Mouse (Mus musculus): ENCODE measurements around the gene Tpcn2. TPM values are rescaled to one million over a fixed set of nuclear protein-coding genes. Genes with fewer than 3 reads are reported as not detected.

Gene Tpcn2
- polyA plus RNA-seq, 1 experiment from 2014 or later = 3.8 TPM

DNA sequence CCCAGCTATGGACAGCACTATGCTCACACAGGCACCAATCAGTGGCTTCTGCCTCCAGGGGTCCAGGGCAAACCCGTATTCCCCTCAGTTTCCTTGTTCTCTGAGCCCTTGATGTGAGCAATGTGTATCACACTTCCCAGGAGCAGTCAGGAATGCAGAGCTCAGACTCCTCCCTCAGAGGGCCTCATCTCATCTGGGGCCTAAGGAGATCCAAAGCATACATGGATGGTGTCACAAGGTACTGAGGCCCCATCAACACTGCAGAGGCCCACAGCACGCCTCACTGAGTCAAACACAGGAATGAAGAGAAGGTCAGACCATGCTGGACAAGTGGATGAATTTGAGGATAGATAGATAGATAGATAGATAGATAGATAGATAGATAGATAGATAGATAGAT, 8.9 kb upstream of the Tpcn2 start:
- Histone ChIP-seq H3K9ac (no peak overlapping the region), H3K9me3 (replicated peaks) (no peaks in the 10 kb centered on the region), H3K27me3 (no peaks in the 10 kb centered on the region), H3K27ac (no peak overlapping the region), H3K4me1 (no peaks in the 10 kb centered on the region), H3K4me2 (no peak overlapping the region), H3K36me3 (ENCODE audit: poor library complexity, severe bottlenecking) (no peaks in the 10 kb centered on the region), H3K4me3 (no peak overlapping the region)
- no peak for ATAC-seq
- WGBS = 66% methylated on average over 2 of the region's 2 CpGs

- no peak for ATAC-seq
Observed at GRCm38 (mm10) chr7:145291847-145292246, 8.0 kb upstream of the Tpcn2 start.

DNA sequence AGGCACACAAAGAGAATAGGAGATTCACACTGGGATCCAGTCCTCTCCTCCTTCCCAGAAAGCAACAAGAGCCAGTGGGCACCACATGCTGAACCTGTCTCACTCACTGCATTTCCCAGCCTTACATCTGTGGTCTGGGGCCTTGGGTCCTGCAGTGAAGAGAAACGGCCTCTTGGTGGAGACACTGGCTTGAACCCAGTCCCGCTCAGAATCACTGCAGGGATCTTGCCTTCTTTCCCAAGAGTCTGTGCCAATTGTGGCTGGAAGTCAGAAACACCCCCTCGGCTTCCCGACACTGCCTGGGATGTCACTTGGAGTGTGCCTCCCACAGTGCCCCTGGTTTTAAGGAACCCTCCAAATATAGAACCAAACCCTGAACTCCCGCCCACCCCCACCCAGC, 5.5 kb upstream of the Tpcn2 start:
- no peaks in the 10 kb centered on the region for H3K36me3 ChIP-seq (ENCODE audit: poor library complexity, severe bottlenecking)
- no peaks in the 10 kb centered on the region for H3K4me1 ChIP-seq
- no peak for ATAC-seq
- 21% methylated on average over 5 of the region's 5 CpGs for WGBS
- no peaks in the 10 kb centered on the region for H3K27me3 ChIP-seq
- H3K27ac ChIP-seq = no peak overlapping the region
- no peak overlapping the region for H3K4me2 ChIP-seq
- H3K4me3 ChIP-seq = no peak overlapping the region
- H3K9ac ChIP-seq = no peak overlapping the region
- H3K9me3 ChIP-seq (replicated peaks) = no peaks in the 10 kb centered on the region

More at GRCm38 (mm10) chr7:145291847-145292246, 8.0 kb upstream of the Tpcn2 start:
- H3K9me3 ChIP-seq (replicated peaks) = no peaks in the 10 kb centered on the region
- no peaks in the 10 kb centered on the region for H3K36me3 ChIP-seq (ENCODE audit: poor library complexity, severe bottlenecking)
- no peak overlapping the region for H3K9ac ChIP-seq
- H3K27me3 ChIP-seq = no peaks in the 10 kb centered on the region
- H3K27ac ChIP-seq = no peak overlapping the region
- WGBS = 83% methylated on average over 2 of the region's 2 CpGs
- H3K4me1 ChIP-seq = no peaks in the 10 kb centered on the region
- no peak overlapping the region for H3K4me3 ChIP-seq
- no peak overlapping the region for H3K4me2 ChIP-seq

DNA sequence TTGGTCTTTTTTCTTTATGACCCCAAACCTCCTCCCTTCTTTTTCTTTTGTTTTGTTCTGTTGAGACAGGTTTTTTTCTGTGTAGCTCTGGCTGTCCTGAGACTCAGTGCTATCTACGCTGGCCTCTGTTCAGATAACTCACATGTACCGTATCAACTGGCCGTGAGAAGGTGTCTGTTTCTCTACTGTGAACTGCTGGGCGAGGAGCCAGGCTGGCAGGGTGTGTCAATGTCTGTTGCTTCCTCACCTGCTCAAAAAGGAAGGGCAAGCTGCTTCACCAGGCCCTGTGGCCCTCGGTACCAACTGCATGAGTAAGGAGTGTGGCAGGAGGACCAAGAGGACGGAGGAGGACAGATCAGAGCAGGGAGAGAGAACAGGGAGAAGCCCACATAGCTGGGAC, 3.6 kb upstream of the Tpcn2 start:
- peaks cover 10% of the 10 kb centered on the region for H3K4me1 ChIP-seq
- no peak overlapping the region for H3K4me3 ChIP-seq
- WGBS = 80% methylated on average over 6 of the region's 6 CpGs

DNA sequence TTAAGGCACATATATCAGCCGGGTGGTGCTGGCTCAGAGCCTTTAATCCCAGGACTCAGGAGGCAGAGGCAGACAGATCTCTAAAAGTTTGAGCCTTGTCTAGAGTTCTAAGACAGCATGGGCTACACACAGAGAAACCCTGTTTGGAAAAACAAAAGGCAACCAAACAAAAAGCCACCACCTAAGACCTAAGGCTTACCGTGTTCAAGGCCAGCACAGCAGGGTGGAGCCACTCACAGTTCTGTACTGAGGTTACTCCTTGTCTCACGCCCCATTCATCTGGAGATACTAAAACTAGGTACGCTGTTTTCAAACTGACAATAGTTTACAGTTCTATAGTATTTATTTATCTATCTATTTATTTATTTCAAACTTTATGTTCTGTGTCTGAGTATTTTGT, 1.7 kb upstream of the Tpcn2 start:
- H3K27ac ChIP-seq = no peak overlapping the region
- no peak overlapping the region for H3K9ac ChIP-seq
- no peak overlapping the region for H3K4me2 ChIP-seq
- H3K4me3 ChIP-seq = no peak overlapping the region
- H3K9me3 ChIP-seq (replicated peaks) = no peaks in the 10 kb centered on the region
- H3K36me3 ChIP-seq (ENCODE audit: poor library complexity, severe bottlenecking) = no peaks in the 10 kb centered on the region
- ATAC-seq = no peak
- H3K4me1 ChIP-seq = peaks cover 10% of the 10 kb centered on the region
- 81% methylated on average over 4 of the region's 4 CpGs for WGBS
- H3K27me3 ChIP-seq = no peaks in the 10 kb centered on the region

More for the DNA sequence above, 3.6 kb upstream of the Tpcn2 start:
- Histone ChIP-seq H3K4me2 (no peak overlapping the region), H3K27ac (no peak overlapping the region), H3K9me3 (replicated peaks) (no peaks in the 10 kb centered on the region), H3K27me3 (no peaks in the 10 kb centered on the region), H3K36me3 (ENCODE audit: poor library complexity, severe bottlenecking) (no peaks in the 10 kb centered on the region), H3K9ac (no peak overlapping the region)
- no peak for ATAC-seq

GRCm38 (mm10) chr7:145284293-145284692, 482 bp upstream of the Tpcn2 start:
- Histone ChIP-seq H3K36me3 (ENCODE audit: poor library complexity, severe bottlenecking) (peaks cover 8% of the 10 kb centered on the region), H3K4me1 (peaks cover 10% of the 10 kb centered on the region), H3K9ac (no peak overlapping the region), H3K4me2 (peak overlapping the region; percentile 67), H3K27ac (no peak overlapping the region), H3K9me3 (replicated peaks) (no peaks in the 10 kb centered on the region), H3K27me3 (no peaks in the 10 kb centered on the region), H3K4me3 (0 out of 2 replicates have a peak overlapping the region, but pooled peaks have one; percentile 46)
- ATAC-seq = no peak
- 66% methylated on average over 3 of the region's 3 CpGs for WGBS

DNA sequence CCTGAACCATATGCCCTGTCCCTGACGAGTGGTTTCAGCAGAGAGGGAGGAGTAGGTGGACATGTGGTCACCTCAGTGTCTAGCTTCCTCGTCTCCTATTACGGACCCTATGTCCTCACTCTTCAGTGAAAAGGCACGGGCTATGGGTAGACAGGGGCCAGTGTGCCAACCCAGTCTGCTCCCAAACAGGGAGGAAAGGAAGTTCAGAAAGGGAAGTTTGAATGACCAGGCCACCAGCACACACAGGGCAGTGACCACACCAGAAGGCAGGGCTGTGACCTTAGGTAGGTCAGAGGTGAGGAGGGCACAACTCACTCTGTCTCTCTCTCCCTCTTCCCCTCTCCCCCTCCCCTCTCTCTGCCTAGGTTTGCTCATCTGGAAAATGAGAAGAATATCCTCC, 770 bp downstream of the Tpcn2 start:
- peak overlapping the region; percentile 46 for H3K4me3 ChIP-seq
- H3K4me1 ChIP-seq = peaks cover 10% of the 10 kb centered on the region
- peak overlapping the region; percentile 62 for H3K9ac ChIP-seq
- H3K27me3 ChIP-seq = no peaks in the 10 kb centered on the region
- H3K4me2 ChIP-seq = peak overlapping the region; percentile 67
- peaks cover 20% of the 10 kb centered on the region for H3K36me3 ChIP-seq (ENCODE audit: poor library complexity, severe bottlenecking)
- no peak for ATAC-seq
- no peaks in the 10 kb centered on the region for H3K9me3 ChIP-seq (replicated peaks)
- 66% methylated on average over 4 of the region's 4 CpGs for WGBS
- H3K27ac ChIP-seq = no peak overlapping the region

- Histone ChIP-seq H3K9me3 (replicated peaks) (no peaks in the 10 kb centered on the region), H3K9ac (no peak overlapping the region), H3K4me2 (no peak overlapping the region), H3K36me3 (ENCODE audit: poor library complexity, severe bottlenecking) (peaks cover 29% of the 10 kb centered on the region), H3K27me3 (no peaks in the 10 kb centered on the region), H3K4me3 (no peak overlapping the region), H3K27ac (no peak overlapping the region), H3K4me1 (peaks cover 10% of the 10 kb centered on the region)
- WGBS = 87% methylated on average over 4 of the region's 4 CpGs
- ATAC-seq = no peak
Observed at GRCm38 (mm10) chr7:145281396-145281795, 2.4 kb downstream of the Tpcn2 start.

DNA sequence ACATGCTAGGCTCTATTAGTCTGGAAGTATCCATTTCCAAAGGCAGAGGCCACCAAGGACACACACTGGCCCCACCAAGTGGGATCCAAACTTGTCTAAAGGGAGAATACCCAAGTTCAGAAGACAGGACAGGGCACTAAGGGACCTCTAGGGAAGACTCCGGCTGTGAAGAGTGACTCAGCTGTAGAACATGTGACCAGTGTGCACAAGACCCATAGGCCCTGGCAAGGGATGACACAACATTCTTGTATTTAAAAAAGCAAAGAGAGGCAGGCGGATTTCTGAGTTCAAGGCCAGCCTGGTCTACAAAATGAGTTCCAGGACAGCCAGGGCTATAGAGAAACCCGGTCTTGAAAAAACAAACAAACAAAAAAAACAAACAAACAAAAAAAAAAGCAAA, 8.3 kb downstream of the Tpcn2 start:
- Histone ChIP-seq H3K4me3 (no peak overlapping the region), H3K9me3 (replicated peaks) (no peaks in the 10 kb centered on the region), H3K4me2 (no peak overlapping the region), H3K4me1 (no peaks in the 10 kb centered on the region), H3K27ac (no peak overlapping the region), H3K9ac (no peak overlapping the region), H3K36me3 (ENCODE audit: poor library complexity, severe bottlenecking) (peaks cover 61% of the 10 kb centered on the region), H3K27me3 (no peaks in the 10 kb centered on the region)
- WGBS = 97% methylated on average over 3 of the region's 3 CpGs
- no peak for ATAC-seq

DNA sequence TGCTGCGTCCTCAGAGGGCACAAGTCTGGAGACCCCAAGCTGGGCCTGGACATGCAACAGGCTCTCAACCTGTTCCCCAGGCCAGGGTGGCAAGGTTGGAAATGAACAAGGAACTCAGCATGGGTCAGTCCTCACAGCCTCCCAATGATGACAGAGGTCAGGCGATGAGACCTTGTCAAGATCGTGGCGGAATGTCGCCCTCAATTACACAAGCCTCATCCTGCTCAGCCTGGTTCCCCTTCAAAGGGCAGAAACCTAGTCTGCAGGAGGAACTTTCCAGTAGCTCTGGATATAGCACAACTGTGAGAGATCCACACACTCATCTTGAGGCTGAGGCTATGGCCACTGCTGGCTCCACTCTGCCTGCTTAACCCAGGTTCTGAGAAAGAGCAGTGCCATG, 12.9 kb downstream of the Tpcn2 start:
- H3K9ac ChIP-seq = no peak overlapping the region
- WGBS = 97% methylated on average over 5 of the region's 5 CpGs

DNA sequence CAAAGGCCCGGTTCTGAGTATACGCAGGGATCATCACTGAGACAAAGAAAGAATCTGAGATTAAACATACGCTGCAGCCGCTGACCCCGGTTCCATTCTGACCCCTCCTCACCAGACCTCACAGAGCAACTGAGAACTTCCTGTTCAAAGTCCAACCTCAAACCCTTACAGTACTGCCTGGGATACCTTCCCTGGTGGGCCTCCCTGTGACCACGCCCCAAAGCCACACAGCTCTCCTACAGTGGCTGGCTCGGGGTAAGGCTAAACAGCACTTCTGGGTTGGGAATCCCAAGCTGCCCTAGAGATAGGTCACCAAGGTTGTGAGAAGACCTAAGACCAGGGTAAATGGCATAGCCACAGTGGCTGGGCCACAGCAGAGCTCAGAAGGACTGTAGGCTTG, 14.9 kb downstream of the Tpcn2 start:
- no peak overlapping the region for H3K4me2 ChIP-seq
- H3K9me3 ChIP-seq (replicated peaks) = no peaks in the 10 kb centered on the region
- H3K27ac ChIP-seq = no peak overlapping the region
- peaks cover 53% of the 10 kb centered on the region; the same call in 1 of the 2 replicates for H3K36me3 ChIP-seq (ENCODE audit: poor library complexity, severe bottlenecking)
- H3K27me3 ChIP-seq = no peaks in the 10 kb centered on the region
- no peak overlapping the region for H3K9ac ChIP-seq
- no peak overlapping the region for H3K4me3 ChIP-seq
- WGBS = 91% methylated on average over 7 of the region's 7 CpGs
- no peak for ATAC-seq
- H3K4me1 ChIP-seq = no peaks in the 10 kb centered on the region

More for the DNA sequence above, 12.9 kb downstream of the Tpcn2 start:
- H3K9me3 ChIP-seq (replicated peaks) = no peaks in the 10 kb centered on the region
- no peak overlapping the region for H3K4me3 ChIP-seq
- no peaks in the 10 kb centered on the region for H3K27me3 ChIP-seq
- H3K4me2 ChIP-seq = no peak overlapping the region
- peaks cover 55% of the 10 kb centered on the region; the same call in 1 of the 2 replicates for H3K36me3 ChIP-seq (ENCODE audit: poor library complexity, severe bottlenecking)
- H3K27ac ChIP-seq = no peak overlapping the region
- no peaks in the 10 kb centered on the region for H3K4me1 ChIP-seq
- ATAC-seq = no peak

DNA sequence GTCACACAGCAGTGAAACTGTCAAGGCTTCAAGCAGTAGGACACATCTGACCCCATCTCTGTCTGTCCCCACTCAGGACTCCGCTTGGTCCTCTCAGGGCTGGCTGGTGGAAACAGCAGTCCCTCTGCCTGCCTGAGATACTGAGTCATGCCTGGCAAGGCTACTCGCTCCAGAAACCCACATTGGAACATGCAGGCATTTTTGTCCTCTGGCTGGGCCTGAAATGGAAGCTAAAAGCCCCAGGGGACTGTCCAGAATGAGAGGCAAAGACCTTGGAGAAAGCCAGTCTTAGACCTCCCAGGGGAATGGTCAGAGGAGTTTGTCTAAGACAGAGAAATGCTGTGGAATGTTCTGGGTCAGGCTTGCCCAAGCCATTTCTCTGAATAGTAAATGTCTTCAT, 17.8 kb downstream of the Tpcn2 start:
- Histone ChIP-seq H3K27me3 (no peaks in the 10 kb centered on the region), H3K9ac (no peak overlapping the region), H3K36me3 (ENCODE audit: poor library complexity, severe bottlenecking) (peaks cover 30% of the 10 kb centered on the region; the same call in 1 of the 2 replicates), H3K4me3 (no peak overlapping the region), H3K9me3 (replicated peaks) (no peaks in the 10 kb centered on the region), H3K4me2 (no peak overlapping the region), H3K27ac (no peak overlapping the region), H3K4me1 (no peaks in the 10 kb centered on the region)
- ATAC-seq = no peak
- WGBS = 92% methylated on average over 2 of the region's 2 CpGs

DNA sequence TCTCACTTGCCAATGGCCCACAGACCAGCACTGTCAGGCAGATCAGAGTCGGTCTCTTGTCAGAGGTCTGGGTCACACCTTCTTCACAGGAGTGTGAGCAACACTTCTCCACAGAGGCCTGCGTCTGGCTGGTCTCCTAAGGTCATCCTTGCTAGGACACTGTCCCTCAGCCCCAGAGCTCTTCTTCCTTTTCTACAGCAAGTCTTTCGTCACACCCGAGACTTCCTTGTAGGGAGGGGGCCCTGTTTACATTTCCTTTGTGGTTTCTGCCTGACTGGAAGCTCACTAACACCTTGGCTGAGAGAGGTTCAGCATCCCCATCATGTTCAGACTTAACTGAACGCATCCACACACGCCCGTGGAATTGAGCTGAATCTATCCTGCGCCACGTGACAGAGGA, 19.6 kb downstream of the Tpcn2 start:
- H3K4me1 ChIP-seq = no peaks in the 10 kb centered on the region
- H3K9ac ChIP-seq = no peak overlapping the region
- WGBS = 92% methylated on average over 9 of the region's 9 CpGs
- no peak overlapping the region for H3K27ac ChIP-seq
- no peak overlapping the region for H3K4me2 ChIP-seq
- H3K27me3 ChIP-seq = no peaks in the 10 kb centered on the region
- peaks cover 30% of the 10 kb centered on the region; the same call in 1 of the 2 replicates for H3K36me3 ChIP-seq (ENCODE audit: poor library complexity, severe bottlenecking)
- H3K9me3 ChIP-seq (replicated peaks) = no peaks in the 10 kb centered on the region
- no peak for ATAC-seq
- no peak overlapping the region for H3K4me3 ChIP-seq
